Mouse (Mus musculus) induced T-regulatory cell, adult 2 months (primary cell): ENCODE results near the gene Mettl27.

Experiments
- DNase-seq: peaks from one replicate; pipeline ENCODE4 v3.0.0-alpha.2; 2012; ENCODE audit warnings: low read depth

Mettl27 gene

GRCm38 (mm10) chr5:134932179-134932902 is at the start of gene Mettl27:
Gene Mettl27 (plus strand): TSS chr5:134932368.
- peak; percentile 94 for DNase-seq

- no peak for DNase-seq
Measured at GRCm38 (mm10) chr5:134883077-134883476, 49.1 kb upstream of the Mettl27 start.

GRCm38 (mm10) chr5:134887447-134888335 is 44.5 kb upstream of the Mettl27 start:
- no peak for DNase-seq

- no peak for DNase-seq
Measured at GRCm38 (mm10) chr5:134888505-134888904, 43.7 kb upstream of the Mettl27 start.

- DNase-seq: no peak
Measured at GRCm38 (mm10) chr5:134890601-134891054, 41.5 kb upstream of the Mettl27 start.

- no peak for DNase-seq
Measured at GRCm38 (mm10) chr5:134891552-134891951, 40.6 kb upstream of the Mettl27 start.

- DNase-seq: no peak
Measured at GRCm38 (mm10) chr5:134892717-134893116, 39.5 kb upstream of the Mettl27 start.

- no peak for DNase-seq
Measured at GRCm38 (mm10) chr5:134895291-134895690, 36.9 kb upstream of the Mettl27 start.

- DNase-seq: no peak
Measured at GRCm38 (mm10) chr5:134896965-134897364, 35.2 kb upstream of the Mettl27 start.

GRCm38 (mm10) chr5:134897596-134897995 is 34.6 kb upstream of the Mettl27 start:
- DNase-seq: no peak

- DNase-seq: no peak
Measured at GRCm38 (mm10) chr5:134901012-134901643, 31.0 kb upstream of the Mettl27 start.

GRCm38 (mm10) chr5:134901644-134902027 is 30.5 kb upstream of the Mettl27 start:
- DNase-seq: no peak

GRCm38 (mm10) chr5:134906633-134907032 is 25.5 kb upstream of the Mettl27 start, which contains the start of gene Tmem270:
Gene Tmem270 (minus strand): TSS chr5:134906733.
- no peak for DNase-seq

- DNase-seq: peak; percentile 82
Measured at GRCm38 (mm10) chr5:134907135-134907534, 25.0 kb upstream of the Mettl27 start.

- no peak for DNase-seq
Measured at GRCm38 (mm10) chr5:134911901-134912300, 20.3 kb upstream of the Mettl27 start.

GRCm38 (mm10) chr5:134913352-134913751 is 18.8 kb upstream of the Mettl27 start:
- no peak for DNase-seq

- DNase-seq: no peak
Measured at GRCm38 (mm10) chr5:134913753-134914152, 18.4 kb upstream of the Mettl27 start.

GRCm38 (mm10) chr5:134914510-134914909 is 17.7 kb upstream of the Mettl27 start:
- no peak for DNase-seq

GRCm38 (mm10) chr5:134915311-134915710 is 16.9 kb upstream of the Mettl27 start, which contains the start of gene Cldn13:
Gene Cldn13 (minus strand): TSS chr5:134915526.
- no peak for DNase-seq

- peak; percentile 81 for DNase-seq
Measured at GRCm38 (mm10) chr5:134918071-134918832, 13.9 kb upstream of the Mettl27 start.

- DNase-seq: no peak
Measured at GRCm38 (mm10) chr5:134919097-134919496, 13.1 kb upstream of the Mettl27 start.
